Mouse (Mus musculus): ENCODE measurements at regions not wholly inside any gene's neighbourhood (a gene's known extent, or its start where the extent isn't known, plus 50 kb on each side); places are given as distances from the start of the nearest gene placed in this dataset.

DNA sequence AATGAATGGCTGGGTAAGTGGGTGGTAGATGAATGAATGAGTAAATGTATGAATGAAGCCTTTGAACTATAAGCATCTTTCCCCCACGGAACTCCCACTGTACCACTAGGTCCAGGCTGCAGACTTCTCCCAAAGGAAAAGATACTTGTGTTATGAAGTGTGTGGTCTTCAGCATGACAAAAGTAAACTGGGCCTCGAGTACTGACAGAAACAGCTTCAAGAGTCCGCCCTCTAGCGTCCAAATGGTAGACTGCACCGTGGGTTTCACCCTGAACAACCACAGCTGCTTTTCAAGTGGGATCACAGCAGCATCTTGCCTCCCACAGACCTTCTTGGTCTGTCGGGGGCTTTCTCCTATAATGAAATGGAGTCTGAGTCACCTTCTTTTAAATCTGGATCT is 54.7 kb upstream of the Ankrd34c start:
- in situ Hi-C loops (cut with MboI; ENCODE audit: unreplicated experiment in 2 of 2): loop anchor here (5.0 to 25.0 kb wide), 3 partner anchors 86 to 581 kb away; partner anchors contain the start of genes Tmed3 (in 2 of the 2) and Mthfs (in 1 of the 2)

DNA sequence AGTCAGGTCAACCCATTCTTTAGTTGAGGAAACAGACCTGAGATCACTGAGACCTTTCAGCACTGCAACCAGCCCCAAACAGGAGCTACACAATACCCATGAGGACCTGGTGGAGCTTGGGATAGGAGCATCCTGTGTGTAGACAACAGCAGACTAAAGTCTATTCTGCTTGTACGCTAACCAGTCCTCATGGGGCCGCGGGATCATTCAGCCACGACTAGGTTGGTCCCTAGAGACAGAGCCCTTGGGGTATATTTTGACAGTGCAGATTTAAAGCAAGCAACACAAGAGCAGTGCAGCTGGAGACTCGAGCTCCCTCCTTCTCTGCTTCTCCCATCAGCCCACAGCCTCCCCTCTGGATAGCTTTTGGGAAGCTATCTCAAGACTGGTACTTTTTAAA is 51.7 kb upstream of the Ankrd34c start:
- in situ Hi-C loops (cut with MboI; ENCODE audit: unreplicated experiment in 2 of 2): loop anchor here (5.0 to 25.0 kb wide), 3 partner anchors 83 to 578 kb away; partner anchors contain the start of genes Tmed3 (in 2 of the 2) and Mthfs (in 1 of the 2)

DNA sequence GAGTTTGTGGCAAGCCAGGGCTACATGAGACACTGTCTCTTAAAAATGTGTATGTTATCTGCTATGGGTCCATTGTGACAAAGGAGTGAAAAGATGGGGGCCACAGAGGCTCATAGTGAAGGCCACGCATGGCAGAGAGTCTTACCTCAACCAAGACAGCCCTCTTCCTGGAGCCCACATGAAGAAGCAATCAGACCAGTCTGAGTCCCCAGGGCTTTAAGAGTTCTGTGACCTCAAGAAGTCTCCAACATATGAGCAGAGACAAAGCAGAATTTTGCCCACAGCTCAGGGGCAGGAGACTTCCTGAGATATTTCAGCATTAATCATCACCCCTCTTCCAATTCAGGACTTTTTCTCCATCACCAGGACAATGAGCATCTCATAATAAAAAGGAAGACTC is 50.4 kb upstream of the Ankrd34c start:
- in situ Hi-C loops (cut with MboI; ENCODE audit: unreplicated experiment in 2 of 2): loop anchor here in 1 of 2 experiments (25.0 kb wide), 2 partner anchors 326 to 576 kb away; partner anchors contain the start of gene Mthfs
